Mouse (Mus musculus) monocyte, adult 2 months (primary cell): Measurements from ENCODE around the gene Foxn4.

ENCODE experiments used
- DNase-seq, 2 experiments: peaks; one replicate each; pipeline ENCODE4 v3.0.0; 2022; ENCODE audit warnings: low spot score in 2 of 2, low read depth in 1 of 2

Gene Foxn4

DNA sequence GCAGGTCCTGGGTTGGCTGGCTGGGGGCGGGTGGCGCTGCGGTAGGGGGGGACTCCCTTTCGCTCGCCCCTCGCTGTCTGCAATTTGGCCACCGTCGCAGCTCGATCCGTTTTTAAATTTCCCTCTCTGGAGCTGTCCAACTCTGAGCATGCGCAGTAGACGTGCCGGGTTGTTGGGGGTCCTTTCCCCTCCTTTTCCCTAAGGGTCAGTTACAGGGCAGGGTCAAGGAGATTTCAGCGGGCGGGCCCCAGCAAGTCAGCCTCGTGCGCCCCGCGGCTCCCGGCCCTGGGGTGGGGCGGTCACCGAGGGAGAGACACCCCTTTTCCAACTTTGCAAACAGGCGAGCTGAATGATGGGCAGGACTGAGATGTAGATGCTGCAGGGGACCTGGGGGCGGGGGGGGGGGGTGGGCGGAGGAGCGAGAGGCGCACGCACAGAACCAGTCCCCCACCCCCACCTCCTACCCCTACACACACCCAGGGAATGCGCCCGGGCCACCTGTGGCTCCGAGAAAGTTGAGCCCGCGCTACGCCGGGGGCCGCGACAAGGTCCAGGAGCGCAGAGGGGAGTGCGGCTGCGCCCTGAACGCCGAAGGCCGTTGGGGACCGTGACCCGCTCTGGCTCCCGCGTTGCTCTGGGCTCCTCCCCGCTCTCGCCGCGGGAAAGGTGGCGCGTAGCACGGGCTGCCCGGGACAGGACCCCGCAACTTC is at the start of gene Foxn4:
TSS of gene Foxn4 (minus strand) at position 115 of the 710 bp plus-strand sequence.
- DNase-seq = no peak

DNA sequence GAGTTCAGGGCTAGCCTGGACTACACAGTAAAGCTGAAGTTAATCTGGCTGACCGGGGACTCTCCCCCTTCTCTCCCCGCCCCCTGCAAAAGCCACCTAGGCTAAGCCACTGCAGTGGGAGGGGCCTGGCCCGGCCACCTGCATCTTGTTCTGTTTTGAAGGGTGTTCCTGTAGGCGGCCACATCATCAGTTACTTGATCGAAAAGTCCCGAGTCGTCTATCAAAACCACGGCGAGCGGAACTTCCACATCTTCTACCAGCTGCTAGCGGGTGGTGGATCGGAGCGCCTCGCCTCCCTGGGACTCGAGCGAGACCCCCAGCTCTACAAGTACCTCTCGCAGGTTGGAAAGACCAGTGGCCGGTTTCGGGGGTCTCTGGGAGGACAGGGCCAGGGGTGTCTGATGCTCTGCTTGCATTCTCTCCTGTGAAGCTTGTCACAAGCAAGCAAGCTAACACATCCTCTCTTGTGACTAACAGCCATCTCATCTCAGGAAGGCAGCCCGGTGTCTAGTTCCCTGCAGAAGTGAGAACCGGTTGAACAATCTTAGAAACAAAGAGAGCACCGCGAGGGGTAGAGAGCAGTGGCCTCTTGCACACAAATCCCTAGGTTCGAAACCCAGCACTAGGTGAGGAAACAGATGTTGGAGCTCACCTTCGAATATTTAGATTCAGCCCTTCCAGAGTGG is 49.6 kb upstream of the Foxn4 start:
- DNase-seq = peak in 1 of 2 experiments; percentile 48

DNA sequence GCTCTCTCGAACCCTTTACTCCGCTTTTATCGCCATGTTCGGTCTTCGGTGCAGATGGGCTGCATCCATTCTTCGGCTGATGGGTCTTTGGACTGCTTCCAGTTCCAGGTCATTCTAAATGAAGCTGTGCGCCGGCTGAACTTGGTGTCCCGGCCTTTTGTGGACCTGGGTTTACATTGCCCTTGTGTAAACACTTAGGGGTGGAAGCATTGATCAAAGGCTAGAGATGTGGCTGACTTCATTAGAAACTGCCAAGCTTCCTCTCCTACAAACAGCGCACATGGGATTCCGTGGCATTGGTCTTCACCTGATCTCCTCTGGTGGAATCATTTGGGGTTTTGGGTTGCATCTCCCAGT is 36.1 kb upstream of the Foxn4 start:
- DNase-seq = no peak

DNA sequence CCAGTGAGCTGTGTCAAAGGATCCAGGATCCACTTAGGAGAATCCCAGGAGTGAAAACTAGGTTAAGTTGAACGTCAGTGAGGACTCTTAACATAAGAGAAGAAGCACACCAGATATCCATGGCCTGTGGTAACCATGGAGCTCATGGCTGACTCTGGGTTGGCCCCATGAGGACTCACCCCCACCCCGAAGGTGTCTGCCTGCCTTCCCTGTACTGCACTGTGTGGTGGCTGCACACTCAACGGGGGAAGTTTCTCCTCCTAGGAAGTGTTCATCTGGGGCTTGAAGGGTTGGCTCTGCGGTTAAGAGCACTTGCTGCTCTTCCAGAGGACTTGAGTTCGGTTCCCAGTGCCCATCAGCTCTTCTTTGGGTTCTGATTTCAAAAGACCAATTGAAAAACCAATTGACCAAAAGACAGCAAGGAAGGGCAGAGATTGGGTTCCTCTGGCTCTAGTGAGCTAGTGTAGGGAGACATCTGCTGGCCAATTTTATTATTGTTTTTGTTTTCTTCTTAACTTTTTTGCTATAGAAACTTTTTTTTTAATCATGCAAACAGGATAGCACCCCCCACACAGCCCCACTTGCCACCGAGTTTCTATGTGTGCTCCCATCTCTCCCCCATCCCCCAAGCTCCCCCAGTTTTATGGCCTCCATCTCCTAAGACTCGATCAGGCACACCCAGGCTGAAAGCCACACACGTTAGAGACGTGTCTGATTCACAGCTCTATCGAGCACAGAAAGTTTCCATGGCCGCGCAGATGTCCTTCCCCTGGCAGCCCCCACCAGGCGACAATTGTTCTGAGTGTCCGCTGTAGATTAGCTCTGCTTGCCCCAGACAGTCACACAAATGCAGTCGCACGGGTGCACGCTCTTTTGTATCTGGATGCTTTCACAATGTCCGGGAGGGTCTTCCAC is 35.4 kb upstream of the Foxn4 start:
- DNase-seq = no peak

DNA sequence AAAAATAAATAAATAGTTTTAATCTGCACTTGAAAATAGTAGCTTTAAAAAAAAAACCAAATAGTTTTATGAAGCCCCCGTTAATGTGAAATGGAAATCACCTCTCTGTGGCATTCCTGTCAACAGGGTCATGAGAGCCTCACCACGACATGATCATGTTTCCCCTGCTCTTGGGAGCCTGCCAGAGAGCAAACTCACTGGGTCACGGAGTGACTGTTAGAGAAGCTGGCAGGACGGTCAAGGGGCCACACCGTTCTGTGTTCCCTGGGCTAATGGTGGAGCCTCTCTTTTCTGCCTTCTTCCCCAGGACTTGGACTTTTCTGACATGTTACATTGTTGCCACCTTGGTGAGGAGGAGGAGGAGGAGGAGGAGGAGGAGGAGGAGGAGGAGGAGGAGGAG is 32.9 kb upstream of the Foxn4 start:
- DNase-seq = no peak

DNA sequence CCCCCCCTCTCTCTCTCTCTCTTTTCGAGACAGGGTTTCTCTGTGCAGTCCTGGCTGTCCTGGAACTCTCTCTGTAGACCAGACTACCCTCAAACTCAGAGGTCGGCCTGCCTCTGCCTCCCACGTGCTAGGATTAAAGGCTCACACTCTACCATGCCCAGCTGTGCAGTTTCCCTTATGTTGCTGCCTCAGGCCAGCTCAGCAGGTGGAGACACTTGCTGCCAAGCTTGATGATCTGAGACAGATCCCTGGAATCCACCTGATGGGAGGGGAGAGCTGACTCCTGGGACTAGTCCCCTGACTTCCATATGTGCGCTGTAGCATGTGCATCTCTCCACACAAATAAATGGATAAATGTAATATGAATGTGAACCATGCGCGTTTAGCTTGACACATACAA is 29.6 kb upstream of the Foxn4 start:
- DNase-seq = no peak

DNA sequence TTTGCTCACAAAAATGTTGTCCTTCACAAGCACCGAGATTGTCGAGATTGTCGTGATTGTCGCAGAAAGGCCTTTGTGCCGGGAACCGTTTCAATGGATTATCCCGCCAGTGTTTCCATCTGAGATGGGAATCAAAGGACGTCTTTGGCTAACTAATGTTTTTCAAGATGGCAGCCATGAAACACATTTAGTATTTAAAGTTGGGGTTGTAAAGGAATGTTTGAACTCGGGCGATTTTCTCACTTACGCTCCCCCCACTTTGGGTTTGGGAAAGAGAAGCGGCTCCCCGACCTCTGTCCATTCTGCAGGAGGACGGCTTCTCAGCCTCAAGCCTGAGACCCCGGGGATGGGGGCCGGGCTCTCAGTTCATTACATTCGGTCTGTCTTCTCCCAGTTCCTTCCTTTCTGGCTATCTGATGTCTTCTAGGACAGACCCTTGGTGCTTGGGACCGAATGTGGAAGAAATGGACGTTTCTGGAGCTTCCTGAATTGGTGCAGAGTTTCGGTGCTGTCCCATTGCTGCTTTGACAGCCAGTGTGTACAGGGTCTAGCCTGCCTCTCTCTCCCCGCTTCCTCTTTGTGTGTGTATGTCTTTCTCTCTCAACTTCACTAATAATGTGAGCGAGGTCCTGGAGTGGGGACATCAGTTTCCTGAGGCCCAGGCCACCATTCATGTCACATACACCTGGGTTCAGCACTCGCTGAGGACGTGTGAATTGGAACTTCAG is 26.4 kb upstream of the Foxn4 start:
- DNase-seq = no peak

DNA sequence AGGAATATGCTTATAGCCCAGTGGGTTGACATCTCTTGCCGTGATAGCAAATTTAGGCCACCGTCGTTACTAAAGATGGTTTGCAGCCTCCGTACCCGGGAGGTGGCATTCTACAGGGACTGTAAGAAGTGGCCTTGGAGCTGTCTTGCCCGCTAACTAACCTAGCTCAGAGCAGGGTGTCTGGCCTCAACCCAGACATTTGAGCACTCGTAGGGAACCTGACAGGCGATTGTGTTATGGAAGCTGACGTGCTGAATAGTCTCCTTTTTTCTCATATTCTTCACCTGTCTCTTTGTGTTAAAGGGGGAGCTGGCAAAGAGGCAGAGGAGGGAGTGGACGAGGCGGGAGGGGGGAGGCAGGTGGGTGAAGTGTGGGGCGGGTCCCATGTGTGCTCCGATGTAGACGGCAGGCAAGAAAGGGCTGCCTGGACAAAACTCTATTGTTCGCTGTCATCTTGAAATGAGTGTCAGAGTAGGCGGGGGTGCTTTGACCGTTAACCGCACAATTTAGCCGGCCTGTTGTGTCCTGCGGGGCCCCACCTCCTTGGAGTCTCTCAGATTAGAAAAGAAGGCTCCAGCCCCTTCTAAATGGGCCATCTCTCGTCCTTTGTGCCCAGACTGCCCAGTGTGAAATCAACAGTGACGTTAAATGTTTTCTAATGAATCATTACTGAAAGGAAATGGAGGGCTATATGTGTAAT is 25.7 kb upstream of the Foxn4 start:
- no peak for DNase-seq

DNA sequence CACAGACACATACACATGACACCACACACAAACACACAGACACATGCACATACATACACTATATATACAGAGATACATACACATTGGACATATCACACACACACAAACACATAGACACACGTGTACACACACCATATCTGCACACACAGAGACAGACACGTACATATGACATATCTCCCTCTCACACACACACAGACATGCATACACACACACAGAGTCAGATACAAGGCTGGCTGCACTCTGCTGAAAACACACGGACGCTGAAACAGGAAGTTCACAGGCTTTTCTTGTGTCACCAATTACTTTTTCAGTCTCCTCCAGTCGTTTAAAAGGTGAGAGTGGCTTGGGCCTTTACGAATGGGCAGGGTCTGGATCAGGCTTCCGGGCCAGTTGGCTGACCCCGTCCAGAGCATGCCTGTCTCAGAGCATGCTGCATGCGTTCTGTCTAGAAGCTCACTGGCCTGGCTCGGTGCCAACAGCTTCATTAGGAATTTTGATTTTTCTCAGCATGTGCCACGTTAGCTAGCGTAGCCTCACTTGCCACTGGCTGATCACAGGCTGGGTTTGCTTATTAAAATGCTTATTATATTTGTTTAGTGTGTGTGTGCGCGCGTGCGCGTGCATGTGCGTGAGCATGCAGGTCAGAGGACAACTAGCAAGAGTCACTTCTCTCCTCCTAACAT is 24.7 kb upstream of the Foxn4 start:
- DNase-seq = no peak

DNA sequence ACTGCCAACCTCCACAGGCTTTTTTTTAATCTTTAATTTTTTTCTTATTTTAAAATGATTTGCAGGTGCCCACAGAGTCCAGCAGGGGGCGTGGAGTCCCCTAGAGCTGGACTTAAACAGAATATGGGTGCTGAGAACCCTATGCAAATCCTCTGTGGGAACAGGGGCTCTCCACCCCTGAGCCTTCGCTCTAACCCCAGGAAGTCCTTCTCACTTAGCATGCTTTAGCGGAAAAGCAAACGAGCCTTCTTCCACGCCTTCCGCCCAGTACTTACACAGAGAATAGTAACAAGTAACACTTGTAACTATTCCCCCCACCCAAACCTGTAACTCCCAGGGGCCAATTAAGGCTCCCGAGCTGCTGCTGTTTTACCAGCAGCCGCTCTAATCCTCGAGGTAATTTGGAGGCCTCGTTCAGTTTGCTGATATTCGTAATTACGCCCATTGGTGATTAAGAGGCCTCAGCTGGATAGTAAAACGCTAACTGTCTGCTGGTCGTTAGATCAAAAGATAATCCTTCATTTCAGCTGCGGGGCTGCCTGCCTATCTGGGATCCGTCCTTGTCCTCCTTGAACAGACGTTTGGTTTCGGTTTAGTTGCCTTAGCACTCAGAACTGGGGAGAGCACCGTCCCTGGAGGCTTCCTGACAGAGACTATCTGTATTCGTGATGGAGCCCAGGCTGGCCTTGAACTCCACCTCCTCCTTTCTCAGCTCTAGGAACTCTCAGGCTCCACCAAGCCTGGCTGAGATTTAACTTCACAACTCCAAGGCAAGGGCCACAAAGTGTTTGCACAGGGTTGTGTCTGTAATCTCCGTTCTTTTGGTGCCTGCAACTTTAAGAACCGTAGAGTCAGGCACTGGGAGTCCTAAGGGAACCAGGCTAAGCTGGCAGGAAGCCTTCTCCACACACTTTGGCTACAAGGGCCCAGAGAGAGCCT is 23.4 kb upstream of the Foxn4 start:
- DNase-seq = no peak

DNA sequence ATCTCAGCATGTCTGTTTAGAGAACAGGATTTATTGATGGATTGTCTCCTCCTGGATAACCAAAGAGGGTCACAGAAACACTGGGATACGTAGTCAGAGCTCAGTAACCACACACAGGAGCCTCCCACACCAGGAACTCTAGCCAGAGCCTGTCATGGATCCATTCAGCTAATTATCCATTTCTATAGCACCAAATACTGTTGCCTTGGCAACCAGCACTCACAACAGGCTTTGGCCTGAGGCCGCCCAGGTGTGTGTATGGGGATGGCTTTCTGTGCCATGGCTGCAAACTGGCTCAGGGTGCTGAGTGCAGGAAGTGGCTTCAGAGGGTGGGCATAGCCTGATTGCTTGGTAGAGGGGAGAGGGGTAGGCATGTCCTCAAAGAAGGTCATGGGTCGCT is 16.4 kb upstream of the Foxn4 start:
- no peak for DNase-seq

DNA sequence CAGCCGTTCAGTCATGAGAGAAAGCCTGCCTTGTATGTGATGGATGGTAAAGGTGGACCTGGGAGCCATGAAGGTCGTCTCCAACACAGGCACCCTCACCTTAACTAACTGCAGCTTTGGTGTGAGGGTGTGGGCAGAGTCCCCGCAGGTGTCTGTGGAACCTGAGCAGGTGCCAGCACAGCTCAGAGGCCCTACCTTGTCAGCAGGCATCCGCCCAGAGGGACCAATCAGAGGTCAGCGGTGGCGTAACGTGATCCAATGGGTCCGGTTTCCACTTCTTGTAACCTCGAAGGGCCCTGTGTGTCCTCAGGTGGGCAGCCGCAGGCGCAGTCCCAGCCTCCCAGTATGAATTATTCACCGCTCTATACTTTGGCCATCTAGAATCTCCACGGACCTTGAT is 15.3 kb upstream of the Foxn4 start, which contains the start of gene Myo1h:
TSS of gene Myo1h (plus strand) at position 293 of the 400 bp plus-strand sequence.
- no peak for DNase-seq

DNA sequence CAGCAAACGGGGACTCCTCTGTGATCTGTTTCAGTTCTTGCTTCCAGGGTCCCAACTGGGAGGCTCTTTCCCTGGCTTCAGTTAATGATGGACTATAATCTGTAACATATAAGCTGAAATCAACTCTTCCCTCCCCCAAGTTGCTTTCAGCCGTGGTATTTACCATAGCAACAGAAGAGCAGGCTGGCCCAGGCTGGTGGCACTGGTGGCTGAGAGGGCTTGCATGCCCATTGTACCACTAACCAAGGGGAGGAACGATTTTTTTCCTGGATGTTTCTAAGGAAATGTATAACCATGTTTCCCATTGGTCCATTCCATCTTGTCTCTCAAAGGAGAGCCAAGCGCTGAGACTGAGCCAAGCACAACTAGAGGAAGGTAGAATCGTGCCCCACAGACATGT is 14.8 kb upstream of the Foxn4 start:
- no peak for DNase-seq

DNA sequence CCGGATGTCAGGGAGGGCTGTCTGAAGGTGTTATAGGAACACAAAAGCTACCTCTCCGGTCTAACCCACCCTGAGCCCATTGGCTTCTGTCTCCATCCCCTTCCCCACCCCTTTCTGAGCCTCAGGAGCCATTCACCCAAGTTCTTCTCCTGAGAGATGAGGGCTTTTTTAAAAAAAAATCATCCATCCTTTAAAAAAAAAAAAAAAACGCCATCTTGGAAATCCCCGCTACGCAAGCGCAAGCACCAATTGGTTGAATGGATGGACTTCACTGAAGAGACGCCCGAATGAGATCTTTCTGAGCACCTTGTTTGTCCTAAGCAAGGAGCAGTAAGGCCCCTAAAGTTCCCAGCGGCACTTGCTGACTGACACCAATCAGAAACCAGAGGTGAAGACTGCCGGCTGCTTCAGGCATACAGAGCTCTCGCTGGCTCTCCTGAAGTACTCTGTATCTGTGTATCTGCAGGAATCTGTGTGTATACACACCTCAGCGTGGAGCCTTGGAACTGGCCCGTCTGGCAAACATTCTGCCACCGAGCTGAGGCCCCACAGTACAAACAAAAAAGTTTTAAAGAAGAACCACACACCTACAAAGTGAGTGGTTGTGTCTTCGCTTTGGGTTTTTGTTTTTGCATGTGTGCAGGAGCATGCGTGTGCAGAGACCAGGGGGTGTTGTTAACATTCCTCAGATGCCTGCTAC is 13.4 kb upstream of the Foxn4 start:
- no peak for DNase-seq

DNA sequence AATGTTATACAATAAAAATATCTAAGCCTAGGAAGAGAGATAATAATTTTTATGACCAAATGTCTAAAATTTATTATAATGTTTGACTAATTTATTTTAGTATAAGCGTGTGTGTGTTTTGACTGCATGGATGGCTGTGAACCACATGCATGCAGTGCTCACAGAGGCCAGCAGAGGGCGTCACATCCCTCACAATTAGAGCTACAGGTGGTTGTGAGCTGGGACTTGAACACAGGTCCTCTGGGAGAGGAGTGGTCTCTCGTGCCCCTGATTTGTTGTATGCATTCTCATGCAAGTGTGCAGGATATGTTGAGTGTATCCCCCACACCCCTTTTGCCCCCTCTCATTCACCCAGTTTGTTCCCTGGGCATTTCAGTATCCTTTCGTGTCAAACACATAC is 12.5 kb upstream of the Foxn4 start:
- no peak for DNase-seq

DNA sequence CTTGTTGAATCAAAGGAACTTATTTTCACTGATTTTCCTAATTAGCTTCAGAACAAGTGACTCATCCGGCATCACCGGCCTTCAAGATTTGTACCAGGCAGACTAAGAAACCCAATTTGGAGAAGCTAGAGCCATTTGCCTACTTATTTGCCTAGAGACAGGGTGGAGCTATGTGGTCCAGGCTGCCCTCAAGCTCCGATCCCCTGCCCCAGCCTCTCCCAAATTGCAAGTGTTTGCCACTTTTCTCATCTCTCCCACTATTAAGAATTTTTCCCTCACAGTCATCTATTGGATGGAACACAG is 11.7 kb upstream of the Foxn4 start:
- no peak for DNase-seq

DNA sequence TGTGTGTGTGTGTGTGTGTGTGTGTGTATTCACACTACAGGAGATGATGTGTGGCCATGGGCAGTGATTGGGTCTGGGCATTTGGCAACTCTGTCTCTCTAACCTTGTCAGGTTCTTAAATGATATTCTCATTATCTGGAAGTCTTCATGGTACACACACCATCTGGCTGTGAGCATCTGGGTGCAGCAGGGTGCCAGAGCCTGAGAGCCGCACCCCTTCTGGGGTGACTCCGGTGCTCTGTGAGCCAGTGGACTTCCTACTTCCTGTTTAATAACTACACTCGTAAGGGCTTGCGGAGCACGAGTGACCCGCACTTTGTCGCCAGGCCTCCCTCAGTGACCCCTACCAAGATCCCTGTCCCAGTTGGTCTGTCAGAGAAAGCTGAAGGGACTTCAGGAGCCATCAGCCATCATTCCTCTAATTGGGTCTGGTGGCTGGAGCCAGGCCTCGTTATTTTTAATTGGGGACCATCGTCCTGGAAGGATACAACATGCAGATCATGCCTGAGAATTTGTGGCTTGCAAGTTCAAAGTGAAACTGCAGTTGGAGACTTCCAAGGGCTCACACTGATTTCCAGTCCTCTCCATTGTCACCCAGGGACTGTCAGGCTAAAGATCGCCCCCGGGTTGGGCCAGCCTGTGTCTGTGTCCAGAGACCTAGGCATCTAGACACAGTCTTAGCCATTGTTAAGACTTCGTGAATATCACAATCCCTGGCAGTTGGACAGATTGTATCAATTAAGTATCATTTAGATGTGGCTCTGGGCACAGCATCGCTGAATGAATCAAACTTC is 11.2 kb upstream of the Foxn4 start:
- DNase-seq = no peak

DNA sequence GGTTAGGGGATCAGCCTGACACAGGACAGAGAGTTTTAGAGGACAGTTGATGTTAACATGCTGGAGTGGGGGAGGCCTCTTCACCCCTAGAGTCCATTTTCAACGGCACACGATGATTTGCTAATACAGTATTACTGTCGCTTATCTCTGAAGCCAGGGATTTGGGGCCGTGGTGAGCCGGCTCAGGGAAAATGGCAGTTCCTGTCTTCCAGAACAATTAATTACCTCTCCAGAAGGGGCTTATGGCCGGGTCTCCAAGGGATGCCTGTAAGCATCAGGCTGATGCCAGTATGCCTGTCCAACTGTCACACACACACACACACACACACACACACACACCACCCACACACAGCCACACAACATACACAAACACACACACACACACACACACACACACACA is 8.7 kb upstream of the Foxn4 start:
- DNase-seq = no peak
